Mouse (Mus musculus): ENCODE results near the gene Cfd. TPM values are rescaled to one million over a fixed set of nuclear protein-coding genes. Genes with fewer than 3 reads are reported as not detected.

Gene Cfd
- polyA plus RNA-seq, 1 experiment = 1,335 TPM

DNA sequence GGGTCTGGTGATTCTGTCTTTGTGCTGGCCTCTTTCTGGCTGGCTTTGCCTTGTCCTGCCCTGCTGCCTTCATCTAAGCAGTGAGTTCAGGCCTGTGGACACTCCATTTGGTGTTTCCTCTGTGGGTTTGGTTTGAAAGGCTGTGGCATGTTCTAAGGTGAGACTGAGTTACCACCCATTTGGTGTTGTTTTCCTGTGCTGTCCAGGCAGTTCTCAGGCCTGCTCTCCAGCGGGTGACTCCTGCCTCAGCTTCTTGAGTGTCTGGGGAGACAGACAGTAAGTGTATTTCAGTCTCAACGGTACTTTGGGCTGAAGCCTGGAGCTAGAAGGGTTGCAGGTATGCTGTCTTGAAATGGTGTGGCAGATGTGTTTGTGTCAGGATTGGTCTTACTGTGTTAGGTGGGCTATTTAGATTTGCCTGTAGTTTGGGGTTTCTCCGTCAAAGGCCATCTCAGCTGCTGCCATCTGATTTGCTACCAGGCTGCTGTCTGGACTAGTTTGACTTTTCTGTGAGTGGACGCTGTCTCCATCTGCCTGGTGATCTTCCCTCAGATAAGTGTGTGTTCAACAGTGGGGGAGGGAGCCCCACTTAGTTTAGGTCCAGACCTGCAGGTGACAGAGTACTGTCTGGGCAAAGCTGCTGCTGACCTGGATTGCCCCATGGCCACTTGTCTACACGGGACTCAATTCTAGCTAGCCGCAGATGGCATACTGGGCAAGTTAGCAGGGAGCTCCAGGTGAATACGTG lies 33.8 kb upstream of the Cfd start:
- DNase-seq = no peak
- Histone ChIP-seq H3K36me3 (ENCODE audit: control insufficient read depth, insufficient read depth, low read length) (peaks cover 20% of the 10 kb centered on the region), H3K4me3 (ENCODE audit: insufficient read depth, low read depth, low read length) (peak overlapping the region; percentile 78), H3K27ac (ENCODE audit: insufficient read depth, low read depth, low read length) (peak overlapping the region; percentile 61), H3K4me1 (ENCODE audit: control insufficient read depth, insufficient read depth, low read length) (peaks cover 71% of the 10 kb centered on the region), H3K27me3 (replicated peaks; ENCODE audit: control insufficient read depth, insufficient read depth, low read length) (no peaks in the 10 kb centered on the region)
- TF ChIP-seq CTCF (conservative IDR thresholded peaks at IDR 0.05; ENCODE audit: insufficient read depth, insufficient read length, low read depth, low read length) (no peak), POLR2A (IDR thresholded peaks at IDR 0.05; ENCODE audit: low read depth, low read length) (no peak)
- 7% methylated on average over 7 of the region's 7 CpGs for WGBS

DNA sequence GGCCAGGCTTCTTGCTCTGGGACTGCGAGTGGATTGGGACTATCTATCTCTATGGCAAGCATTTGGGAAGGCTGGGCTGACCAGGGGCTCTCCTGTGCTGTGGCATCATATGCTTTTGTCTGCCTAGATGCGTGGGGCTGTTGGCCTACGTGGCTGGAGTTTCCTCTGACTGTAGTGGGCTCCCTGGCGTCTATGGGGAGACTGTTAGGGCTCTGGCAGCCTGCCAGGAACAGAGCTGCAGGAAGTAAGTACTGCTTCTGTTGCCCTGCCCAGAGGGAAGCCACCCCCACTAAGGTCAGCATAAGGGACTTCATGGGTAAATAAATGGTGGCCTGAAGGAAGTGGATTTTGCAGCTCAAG lies 33.2 kb upstream of the Cfd start:
- 2% methylated on average over 4 of the region's 4 CpGs for WGBS
- no peaks in the 10 kb centered on the region for H3K27me3 ChIP-seq (replicated peaks; ENCODE audit: control insufficient read depth, insufficient read depth, low read length)
- H3K4me3 ChIP-seq (ENCODE audit: insufficient read depth, low read depth, low read length) = peak overlapping the region; percentile 78
- peak; percentile 89 for DNase-seq
- H3K27ac ChIP-seq (ENCODE audit: insufficient read depth, low read depth, low read length) = peak overlapping the region; percentile 61
- TF ChIP-seq POLR2A (IDR thresholded peaks at IDR 0.05; ENCODE audit: low read depth, low read length) (no peak), CTCF (conservative IDR thresholded peaks at IDR 0.05; ENCODE audit: insufficient read depth, insufficient read length, low read depth, low read length) (no peak)
- peaks cover 73% of the 10 kb centered on the region for H3K4me1 ChIP-seq (ENCODE audit: control insufficient read depth, insufficient read depth, low read length)
- peaks cover 20% of the 10 kb centered on the region for H3K36me3 ChIP-seq (ENCODE audit: control insufficient read depth, insufficient read depth, low read length)

DNA sequence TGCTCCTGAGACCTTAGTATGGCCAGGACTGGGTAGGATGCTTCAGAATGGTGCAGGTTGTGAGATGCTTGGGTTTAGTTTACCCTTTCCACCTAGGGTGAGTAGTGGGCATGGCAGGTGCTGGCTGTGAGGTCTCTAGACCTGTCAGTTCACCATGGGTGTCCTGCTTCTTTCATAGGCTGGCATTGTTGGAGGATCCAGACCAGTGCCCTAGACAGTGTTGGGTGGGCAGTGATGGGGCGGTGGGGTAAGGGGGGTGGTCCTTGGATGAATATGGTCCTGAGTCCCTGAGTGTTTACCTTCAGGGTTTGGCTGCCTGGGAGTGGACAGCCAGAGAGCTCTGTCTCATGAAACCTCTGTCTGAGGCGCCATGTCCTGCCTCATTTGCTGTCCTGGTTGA lies 32.8 kb upstream of the Cfd start:
- Histone ChIP-seq H3K36me3 (ENCODE audit: control insufficient read depth, insufficient read depth, low read length) (peaks cover 20% of the 10 kb centered on the region), H3K27ac (ENCODE audit: insufficient read depth, low read depth, low read length) (peak overlapping the region; percentile 4; the same call in 1 of the 2 replicates), H3K4me1 (ENCODE audit: control insufficient read depth, insufficient read depth, low read length) (peaks cover 68% of the 10 kb centered on the region), H3K4me3 (ENCODE audit: insufficient read depth, low read depth, low read length) (no peak overlapping the region), H3K27me3 (replicated peaks; ENCODE audit: control insufficient read depth, insufficient read depth, low read length) (no peaks in the 10 kb centered on the region)
- no peak for DNase-seq
- TF ChIP-seq POLR2A (IDR thresholded peaks at IDR 0.05; ENCODE audit: low read depth, low read length) (no peak), CTCF (conservative IDR thresholded peaks at IDR 0.05; ENCODE audit: insufficient read depth, insufficient read length, low read depth, low read length) (no peak)
- 38% methylated on average over 2 of the region's 2 CpGs for WGBS

DNA sequence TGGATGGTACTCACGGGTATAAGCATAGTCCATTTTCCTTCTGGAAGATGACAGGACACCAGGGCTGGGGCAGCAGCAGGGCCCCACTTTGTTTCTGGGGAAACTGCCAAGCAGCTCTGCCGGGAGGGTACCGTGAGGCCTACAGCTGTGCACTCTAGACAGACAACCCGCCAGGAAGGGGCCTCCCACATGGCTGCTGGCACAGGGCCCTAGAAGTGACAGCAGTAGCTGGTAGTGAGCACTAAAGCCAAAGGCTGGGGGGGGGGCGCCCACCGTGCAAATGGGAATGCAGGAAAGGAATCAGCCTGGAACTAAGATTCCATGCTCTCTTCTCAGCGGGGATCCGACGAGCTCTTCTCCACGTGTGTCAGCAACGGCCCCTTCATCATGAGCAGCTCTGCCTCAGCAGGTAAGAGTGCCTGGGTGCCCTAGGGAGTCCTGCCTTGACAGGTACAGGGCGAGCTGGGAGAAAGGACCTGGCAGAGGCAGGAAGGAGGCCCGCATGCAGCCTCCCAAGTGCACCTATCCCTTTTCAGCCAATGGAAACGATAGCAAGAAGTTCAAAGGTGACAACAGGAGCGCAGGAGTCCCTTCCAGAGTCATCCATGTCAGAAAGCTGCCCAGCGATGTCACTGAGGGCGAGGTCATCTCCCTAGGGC lies 32.1 kb upstream of the Cfd start:
- H3K27me3 ChIP-seq (replicated peaks; ENCODE audit: control insufficient read depth, insufficient read depth, low read length) = no peaks in the 10 kb centered on the region
- peak; percentile 85 for DNase-seq
- H3K36me3 ChIP-seq (ENCODE audit: control insufficient read depth, insufficient read depth, low read length) = peaks cover 20% of the 10 kb centered on the region
- H3K4me1 ChIP-seq (ENCODE audit: control insufficient read depth, insufficient read depth, low read length) = peaks cover 64% of the 10 kb centered on the region
- H3K4me3 ChIP-seq (ENCODE audit: insufficient read depth, low read depth, low read length) = no peak overlapping the region
- no peak for TF ChIP-seq CTCF (conservative IDR thresholded peaks at IDR 0.05; ENCODE audit: insufficient read depth, insufficient read length, low read depth, low read length)
- TF ChIP-seq POLR2A (IDR thresholded peaks at IDR 0.05; ENCODE audit: low read depth, low read length) = no peak
- WGBS = 16% methylated on average over 17 of the region's 17 CpGs
- H3K27ac ChIP-seq (ENCODE audit: insufficient read depth, low read depth, low read length) = peak overlapping the region; percentile 5; the same call in 1 of the 2 replicates

DNA sequence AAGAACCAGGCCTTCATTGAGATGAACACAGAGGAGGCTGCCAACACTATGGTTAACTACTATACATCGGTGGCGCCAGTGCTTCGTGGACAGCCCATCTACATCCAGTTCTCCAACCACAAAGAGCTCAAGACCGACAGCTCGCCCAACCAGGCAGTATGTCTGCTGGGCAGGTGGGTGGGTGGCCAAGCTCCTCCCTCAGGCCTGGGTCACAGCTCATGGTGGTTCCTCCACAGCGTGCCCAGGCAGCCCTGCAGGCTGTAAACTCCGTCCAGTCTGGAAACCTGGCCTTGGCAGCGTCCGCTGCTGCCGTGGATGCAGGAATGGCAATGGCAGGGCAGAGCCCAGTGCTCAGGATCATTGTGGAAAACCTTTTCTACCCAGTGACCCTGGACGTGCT lies 31.5 kb upstream of the Cfd start:
- Histone ChIP-seq H3K36me3 (ENCODE audit: control insufficient read depth, insufficient read depth, low read length) (peaks cover 20% of the 10 kb centered on the region), H3K27ac (ENCODE audit: insufficient read depth, low read depth, low read length) (no peak overlapping the region), H3K4me3 (ENCODE audit: insufficient read depth, low read depth, low read length) (no peak overlapping the region), H3K27me3 (replicated peaks; ENCODE audit: control insufficient read depth, insufficient read depth, low read length) (no peaks in the 10 kb centered on the region), H3K4me1 (ENCODE audit: control insufficient read depth, insufficient read depth, low read length) (peaks cover 62% of the 10 kb centered on the region)
- WGBS = 40% methylated on average over 11 of the region's 11 CpGs
- DNase-seq = no peak
- TF ChIP-seq CTCF (conservative IDR thresholded peaks at IDR 0.05; ENCODE audit: insufficient read depth, insufficient read length, low read depth, low read length) (no peak), POLR2A (IDR thresholded peaks at IDR 0.05; ENCODE audit: low read depth, low read length) (no peak)

DNA sequence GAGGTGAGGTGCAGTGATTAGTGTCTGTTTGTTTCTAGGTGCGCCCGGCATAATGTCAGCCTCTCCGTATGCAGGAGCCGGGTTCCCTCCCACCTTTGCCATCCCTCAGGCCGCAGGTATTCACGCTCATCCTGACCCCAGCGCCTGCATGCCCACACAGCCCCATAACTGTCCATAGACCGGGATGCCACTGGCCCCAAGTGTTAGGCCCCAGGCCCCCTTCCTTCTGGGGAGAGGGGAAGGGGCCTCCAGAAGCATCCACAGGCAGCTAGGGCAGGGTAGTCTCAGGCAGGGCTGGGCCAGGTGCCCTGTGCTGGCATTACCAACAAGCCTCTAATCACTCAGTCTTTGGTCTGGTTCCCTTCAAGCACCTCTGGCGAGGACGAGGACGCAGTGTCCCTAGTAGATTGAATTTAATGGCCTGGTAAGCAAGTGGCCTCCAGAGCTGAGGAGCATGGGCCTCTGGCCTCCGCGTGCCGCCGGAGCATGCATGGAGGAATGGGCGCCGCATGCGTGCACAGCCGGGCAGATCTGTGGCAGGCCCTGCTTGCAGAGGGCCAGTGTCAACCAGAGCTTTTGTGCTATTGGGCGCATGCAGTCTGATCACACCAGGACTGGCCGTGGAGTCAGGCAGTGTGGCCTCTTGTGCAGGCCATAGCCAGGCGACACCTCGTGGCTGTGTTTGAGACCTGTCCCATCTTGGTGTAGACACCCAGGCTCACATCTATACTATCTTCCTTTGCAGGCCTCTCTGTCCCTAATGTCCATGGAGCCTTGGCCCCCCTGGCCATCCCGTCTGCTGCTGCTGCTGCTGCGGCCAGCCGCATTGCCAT lies 30.4 kb upstream of the Cfd start:
- TF ChIP-seq CTCF (conservative IDR thresholded peaks at IDR 0.05; ENCODE audit: insufficient read depth, insufficient read length, low read depth, low read length) = no peak
- no peak for TF ChIP-seq POLR2A (IDR thresholded peaks at IDR 0.05; ENCODE audit: low read depth, low read length)
- no peaks in the 10 kb centered on the region for H3K27me3 ChIP-seq (replicated peaks; ENCODE audit: control insufficient read depth, insufficient read depth, low read length)
- peak; percentile 28 for DNase-seq
- H3K4me3 ChIP-seq (ENCODE audit: insufficient read depth, low read depth, low read length) = no peak overlapping the region
- H3K36me3 ChIP-seq (ENCODE audit: control insufficient read depth, insufficient read depth, low read length) = peaks cover 20% of the 10 kb centered on the region
- 71% methylated on average over 26 of the region's 26 CpGs for WGBS
- peaks cover 62% of the 10 kb centered on the region for H3K4me1 ChIP-seq (ENCODE audit: control insufficient read depth, insufficient read depth, low read length)
- peak overlapping the region; percentile 79; the same call in 1 of the 2 replicates for H3K27ac ChIP-seq (ENCODE audit: insufficient read depth, low read depth, low read length)
